11 mouse cellular contexts compared by ENCODE assay signal in genomic region chr19:55057483-55057882, GRCm38 (mm10).
"Had no signal": no experiment of that assay in that cellular context is flagged by ENCODE, and none has a peak within 500 bp of the region (broad histone marks: within the 10 kb centered on the region; RNA-seq: fewer than 3 reads in every experiment).

No protein-coding gene starts in this region.

- H3K27ac ChIP-seq: kidney, embryonic 15.5 days; limb, embryonic 15.5 days; liver, embryonic 14.5 days; midbrain, embryonic 13.5 days; neural tube, embryonic 12.5 days; stomach, embryonic 15.5 days had no signal

- H3K4me3 ChIP-seq: kidney, embryonic 15.5 days; limb, embryonic 15.5 days; midbrain, embryonic 13.5 days; neural tube, embryonic 12.5 days; stomach, embryonic 15.5 days had no signal

- H3K4me2 ChIP-seq: kidney, embryonic 15.5 days; limb, embryonic 15.5 days; midbrain, embryonic 13.5 days; neural tube, embryonic 12.5 days; stomach, embryonic 15.5 days had no signal

- H3K9me3 ChIP-seq: limb, embryonic 15.5 days; midbrain, embryonic 13.5 days; neural tube, embryonic 12.5 days had no signal

- DNase-seq: kidney, postnatal 14 days; lung, adult 18-20 months; right cerebral cortex, postnatal 14 days; thymus, adult 2 months; thymus, postnatal 25 days had no signal

- H3K36me3 ChIP-seq: kidney, embryonic 15.5 days; limb, embryonic 15.5 days; midbrain, embryonic 13.5 days; neural tube, embryonic 12.5 days; stomach, embryonic 15.5 days had no signal

- H3K9ac ChIP-seq: kidney, embryonic 15.5 days; limb, embryonic 15.5 days; liver, embryonic 14.5 days; midbrain, embryonic 13.5 days; neural tube, embryonic 12.5 days; stomach, embryonic 15.5 days had no signal

- ATAC-seq: midbrain, embryonic 13.5 days had no signal

- H3K27me3 ChIP-seq: kidney, embryonic 15.5 days; neural tube, embryonic 12.5 days; stomach, embryonic 15.5 days had no signal
